Mouse (Mus musculus) testis, adult 2 months (tissue): ENCODE measurements at regions not wholly inside any gene's neighbourhood (a gene's known extent, or its start where the extent isn't known, plus 50 kb on each side); places are given as distances from the start of the nearest gene placed in this dataset.

Experiments
- H3K27ac ChIP-seq: fragments of 200-500 bp; 2 replicates; pipeline ENCODE4 v1.5.1; 2012; ENCODE audit warnings: low read depth, low read length; ENCODE audit not compliant: control insufficient read depth, insufficient read depth
- H3K27me3 ChIP-seq: fragments of 200-500 bp; 2 replicates; pipeline ENCODE4 v1.6.1; 2012; ENCODE audit warnings: mild to moderate bottlenecking, low read length, moderate library complexity; ENCODE audit not compliant: control insufficient read depth, insufficient read depth
- H3K36me3 ChIP-seq: fragments of 200-500 bp; 2 replicates; pipeline ENCODE4 v1.6.1; 2012; ENCODE audit warnings: mild to moderate bottlenecking, low read length; ENCODE audit not compliant: control insufficient read depth, insufficient read depth
- H3K4me1 ChIP-seq: fragments of 200-500 bp; 2 replicates; pipeline ENCODE4 v1.6.1; 2012; ENCODE audit warnings: low read length; ENCODE audit not compliant: control insufficient read depth, insufficient read depth
- H3K4me3 ChIP-seq: fragments of 200-500 bp; 2 replicates; pipeline ENCODE4 v1.5.1; 2012; ENCODE audit warnings: low read depth, mild to moderate bottlenecking, low read length, moderate library complexity, mixed read lengths; ENCODE audit not compliant: control insufficient read depth
- CTCF ChIP-seq: fragments of 200-500 bp; IDR thresholded peaks from 2 replicates; pipeline ENCODE4 v1.5.1; 2012; ENCODE audit warnings: low read depth, mild to moderate bottlenecking, inconsistent platforms, low read length, moderate library complexity; ENCODE audit not compliant: control insufficient read depth, insufficient read depth, insufficient replicate concordance
- POLR2A ChIP-seq: fragments of 200-500 bp; IDR thresholded peaks from 2 replicates; pipeline ENCODE4 v1.6.1; 2012; ENCODE audit warnings: low read depth, mild to moderate bottlenecking, inconsistent platforms, low read length, moderate library complexity; ENCODE audit not compliant: control insufficient read depth

DNA sequence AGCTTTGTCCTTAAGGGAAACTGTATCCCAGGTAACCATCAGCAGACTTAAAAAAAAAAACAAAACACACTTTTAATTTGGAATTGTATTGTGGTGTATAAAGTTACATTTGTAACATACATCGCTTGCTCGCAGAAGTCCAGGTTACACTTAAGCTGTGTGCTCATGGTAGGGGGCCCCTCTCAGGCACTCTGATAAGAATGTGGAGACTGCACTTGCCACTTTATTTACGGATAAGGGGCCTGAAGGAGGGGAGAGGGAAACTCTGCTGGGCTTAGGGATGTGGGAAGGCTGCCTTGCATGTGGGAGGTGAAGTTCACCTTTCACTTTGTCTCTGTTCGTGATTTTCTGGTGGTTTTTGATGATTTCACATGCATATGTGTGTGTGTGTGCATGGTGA is 58.7 kb downstream of the Ccdc185 start:
- no peaks in the 10 kb centered on the region for H3K36me3 ChIP-seq
- no peaks in the 10 kb centered on the region; the same call in 1 of the 2 replicates for H3K4me1 ChIP-seq
- no peak overlapping the region for H3K27ac ChIP-seq
- no peak overlapping the region for H3K4me3 ChIP-seq
- no peaks in the 10 kb centered on the region for H3K27me3 ChIP-seq
- no peak for TF ChIP-seq CTCF
- no peak for TF ChIP-seq POLR2A

DNA sequence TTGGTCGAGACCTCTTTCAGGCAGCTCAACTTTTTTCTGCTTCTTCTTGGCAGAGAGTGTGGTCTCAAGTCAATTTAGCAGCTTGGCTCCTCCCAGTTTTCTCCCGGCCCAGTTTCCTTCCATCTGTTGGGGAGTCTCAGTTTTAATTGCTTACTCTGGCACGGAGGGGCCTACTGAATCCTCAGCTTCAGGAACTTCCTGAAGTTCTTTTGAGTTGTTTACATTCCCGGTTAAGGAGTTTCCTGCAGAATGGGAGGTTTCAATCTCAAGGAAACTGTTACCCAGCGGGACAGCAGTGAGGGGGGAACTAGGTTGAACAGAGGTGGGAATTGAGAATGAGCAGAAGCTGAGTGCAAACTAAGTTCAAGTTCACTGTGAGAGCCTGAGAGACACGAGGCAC is 59.2 kb downstream of the Ccdc185 start:
- Histone ChIP-seq H3K4me1 (no peaks in the 10 kb centered on the region; the same call in 1 of the 2 replicates), H3K36me3 (no peaks in the 10 kb centered on the region), H3K27ac (no peak overlapping the region), H3K27me3 (no peaks in the 10 kb centered on the region), H3K4me3 (peak overlapping the region; percentile 10; the same call in 1 of the 2 replicates)
- TF ChIP-seq CTCF: no peak
- TF ChIP-seq POLR2A: no peak

DNA sequence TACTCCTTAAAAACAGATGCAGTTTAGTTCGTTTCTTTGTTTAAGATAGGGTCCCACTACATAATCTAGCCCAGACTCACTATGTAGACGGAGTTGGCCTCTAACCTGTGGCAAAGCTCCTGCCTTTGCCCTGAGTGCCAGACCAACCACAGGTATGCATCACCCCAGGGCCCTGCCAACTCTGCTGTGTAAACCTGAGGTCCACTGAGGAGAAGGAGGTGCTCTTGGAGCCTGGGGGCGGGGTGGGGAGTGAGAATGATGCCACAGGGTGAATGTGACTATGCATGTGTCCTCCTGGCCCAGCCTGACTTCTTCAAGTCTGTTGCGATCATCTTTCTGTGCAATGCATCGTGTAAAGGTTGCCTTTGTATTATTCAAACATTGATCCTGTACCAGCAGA is 61.8 kb downstream of the Ccdc185 start:
- no peak for TF ChIP-seq CTCF
- no peak for TF ChIP-seq POLR2A
- Histone ChIP-seq H3K36me3 (no peaks in the 10 kb centered on the region), H3K4me1 (no peaks in the 10 kb centered on the region; the same call in 1 of the 2 replicates), H3K27me3 (no peaks in the 10 kb centered on the region), H3K4me3 (no peak overlapping the region), H3K27ac (no peak overlapping the region)

DNA sequence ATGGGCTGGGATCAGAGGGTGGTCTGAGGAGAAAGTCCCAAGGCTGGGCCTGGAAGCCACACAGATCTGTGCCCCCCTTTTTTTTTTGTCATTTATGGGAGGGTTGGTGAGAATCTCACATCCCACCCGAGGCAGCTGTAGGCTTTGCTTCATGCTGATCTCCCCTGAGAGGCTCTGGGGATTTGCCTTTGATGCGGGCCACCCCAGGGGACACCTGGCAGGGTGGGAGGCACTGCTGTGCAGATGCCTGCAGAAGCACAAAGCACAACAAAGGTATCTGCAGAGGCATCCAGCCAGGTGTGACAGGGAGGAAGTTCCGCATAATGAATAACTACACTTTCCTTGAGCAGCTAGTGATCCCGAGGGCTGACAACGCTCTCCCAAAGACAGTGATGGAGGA is 62.7 kb downstream of the Ccdc185 start:
- Histone ChIP-seq H3K4me1 (no peaks in the 10 kb centered on the region; the same call in 1 of the 2 replicates), H3K4me3 (no peak overlapping the region), H3K27me3 (no peaks in the 10 kb centered on the region), H3K36me3 (no peaks in the 10 kb centered on the region), H3K27ac (no peak overlapping the region)
- TF ChIP-seq CTCF: no peak
- TF ChIP-seq POLR2A: no peak

DNA sequence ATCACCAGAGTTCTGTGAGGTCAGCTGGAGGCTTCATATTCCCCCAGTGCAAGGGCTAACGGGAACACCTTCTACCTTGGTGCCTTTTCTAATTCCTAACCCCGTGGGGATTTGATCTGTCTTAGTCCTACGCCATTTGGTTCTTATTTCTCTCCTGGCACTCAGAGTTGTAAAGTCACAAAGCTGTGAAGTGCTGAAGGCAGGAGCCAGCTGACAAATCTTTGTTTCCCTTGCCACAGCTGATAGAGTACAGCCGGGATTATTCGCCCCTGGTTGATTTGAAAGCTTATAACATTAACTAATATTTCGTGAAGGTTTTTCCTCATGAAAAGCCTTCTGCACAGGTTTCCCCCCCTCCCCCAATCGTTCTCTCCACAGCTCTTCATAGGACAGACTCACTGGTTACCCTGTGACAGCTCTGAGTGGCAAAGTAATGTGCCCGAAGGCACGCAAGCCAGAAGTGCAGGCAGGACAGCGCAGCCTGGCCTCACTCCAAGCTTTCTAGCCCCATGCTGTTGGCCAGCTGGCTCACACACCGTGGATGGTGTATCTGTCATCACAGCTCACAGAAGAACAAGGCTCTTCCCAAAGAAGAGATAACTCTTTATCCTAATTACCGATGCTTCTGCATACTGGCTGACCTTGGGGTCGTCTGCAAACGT is 66.3 kb downstream of the Ccdc185 start:
- H3K27me3 ChIP-seq: no peaks in the 10 kb centered on the region
- TF ChIP-seq POLR2A (no peak), CTCF (no peak)
- no peak overlapping the region for H3K27ac ChIP-seq
- no peaks in the 10 kb centered on the region for H3K36me3 ChIP-seq
- no peak overlapping the region for H3K4me3 ChIP-seq
- H3K4me1 ChIP-seq: no peaks in the 10 kb centered on the region
